Mouse (Mus musculus) frontal cortex, adult 2 months (tissue): Measurements from ENCODE around the gene Dync1h1. TPM values are rescaled to one million over a fixed set of nuclear protein-coding genes. Genes with fewer than 3 reads are reported as not detected.

Experiments used
- DNase-seq, 2 experiments: peaks; one replicate each; pipeline ENCODE4 v3.0.0; 2022; ENCODE audit warnings: low spot score in 1 of 2; ENCODE audit errors: extremely low spot score in 1 of 2
- polyA plus RNA-seq: library from polyadenylated mRNA; depleted of rRNA; stranded (reverse); fragments of >200 nt; gene quantifications from 2 replicates; pipeline ENCODE4 v1.2.3, GENCODE M21; 2012; rRNA removed

Gene Dync1h1
- 336 and 380 TPM in 2 replicates for polyA plus RNA-seq

GRCm38 (mm10) chr12:110601241-110602218, at the start of gene Dync1h1:
Gene Dync1h1 (plus strand): TSS chr12:110601452.
- peak; percentile 79 to 95 for DNase-seq

- no peak for DNase-seq
These were observed 49.1 kb upstream of the Dync1h1 start for GRCm38 (mm10) chr12:110552113-110552512.

DNA sequence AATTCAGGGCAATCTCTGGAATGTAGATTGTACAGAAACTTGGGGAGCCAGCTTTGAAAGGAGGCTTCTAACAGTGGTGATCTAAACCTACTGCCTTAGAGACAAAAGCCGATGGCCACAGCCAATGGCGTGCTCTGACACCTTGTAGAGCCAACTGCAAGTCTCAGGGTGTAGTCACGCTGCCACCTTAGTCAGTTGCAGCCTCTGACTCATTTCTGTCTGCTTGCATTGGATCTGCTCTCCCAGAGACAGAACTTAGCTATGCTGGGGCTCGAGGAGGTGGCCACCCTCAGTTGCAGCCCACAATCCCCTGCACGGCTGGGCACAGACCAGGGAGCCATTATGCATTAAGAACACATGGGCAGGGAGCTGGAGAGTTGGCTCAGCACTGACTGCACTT, 47.9 kb upstream of the Dync1h1 start:
- DNase-seq, result peak in 1 of 2 experiments; percentile 45

GRCm38 (mm10) chr12:110555536-110556240, 45.6 kb upstream of the Dync1h1 start:
- DNase-seq, result peak in 1 of 2 experiments; percentile 27

- DNase-seq, result no peak
These were observed 44.2 kb upstream of the Dync1h1 start for GRCm38 (mm10) chr12:110556861-110557628.

DNA sequence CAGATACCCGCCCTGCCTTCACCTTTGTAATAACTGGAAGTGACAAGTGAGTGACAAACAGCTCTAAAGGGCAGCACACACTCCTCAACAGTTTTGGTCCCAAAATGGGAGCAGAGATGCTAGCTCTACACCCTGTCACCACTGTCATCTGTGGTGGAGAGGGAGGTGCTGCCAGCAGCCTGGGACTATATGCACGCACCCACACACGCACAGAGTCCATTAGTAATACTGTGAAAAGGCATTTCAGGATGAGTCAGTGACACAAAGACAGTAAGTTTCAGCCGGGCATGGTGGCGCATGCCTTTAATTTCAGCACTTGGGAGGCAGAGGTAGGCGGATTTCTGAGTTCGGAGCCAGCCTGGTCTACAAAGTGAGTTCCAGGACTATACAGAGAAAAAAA, 43.1 kb upstream of the Dync1h1 start:
- peak in 1 of 2 experiments; percentile 57 for DNase-seq

DNA sequence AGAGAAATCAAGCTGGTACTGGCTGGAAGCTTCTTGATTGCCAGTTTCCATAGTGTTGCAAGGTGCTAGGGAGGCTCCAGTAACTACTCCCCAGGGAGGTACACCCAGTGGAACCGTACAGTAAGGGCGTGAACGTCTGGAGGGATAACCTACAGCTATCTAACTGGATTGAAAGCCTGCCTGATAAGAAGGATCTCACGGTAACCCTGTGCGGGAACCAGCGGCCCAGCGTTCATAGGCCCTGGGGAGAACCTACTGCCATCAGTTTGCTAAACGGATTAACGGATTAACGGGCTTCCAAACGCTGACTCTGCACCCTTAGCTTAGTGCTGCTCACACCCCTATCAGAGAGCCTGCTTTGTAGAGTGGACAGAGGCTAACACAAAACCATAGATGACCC, 37.9 kb upstream of the Dync1h1 start:
- no peak for DNase-seq

GRCm38 (mm10) chr12:110564848-110565247, 36.4 kb upstream of the Dync1h1 start:
- DNase-seq, result no peak

- DNase-seq, result peak in 1 of 2 experiments; percentile 50
These were observed 34.9 kb upstream of the Dync1h1 start for GRCm38 (mm10) chr12:110566366-110566765.

- peak in 1 of 2 experiments; percentile 33 for DNase-seq
These were observed 30.2 kb upstream of the Dync1h1 start for GRCm38 (mm10) chr12:110571050-110571449.

- no peak for DNase-seq
These were observed 28.9 kb upstream of the Dync1h1 start for GRCm38 (mm10) chr12:110572351-110572750.

DNA sequence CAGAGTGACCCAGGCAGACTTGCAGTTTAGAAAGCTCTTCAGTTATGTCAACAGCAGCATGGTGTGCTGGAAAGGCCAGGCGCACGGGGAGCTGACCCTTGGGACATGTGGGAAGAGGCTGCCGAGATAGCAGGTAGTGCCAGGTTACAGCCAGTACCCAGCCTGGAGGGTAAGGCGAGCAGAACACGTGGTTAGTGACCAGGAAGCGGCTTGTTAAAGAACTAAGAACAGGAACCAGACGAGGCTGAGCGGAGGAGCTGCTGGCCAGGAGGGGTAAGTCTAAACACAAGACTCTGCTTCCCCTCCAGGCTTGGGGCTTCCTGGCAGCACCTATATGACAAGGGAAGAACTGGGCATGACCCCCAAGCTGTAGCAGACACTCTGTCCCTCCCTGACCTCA, 27.6 kb upstream of the Dync1h1 start:
- no peak for DNase-seq

GRCm38 (mm10) chr12:110575926-110576325, 25.3 kb upstream of the Dync1h1 start:
- DNase-seq, result no peak

- DNase-seq, result no peak
These were observed 22.9 kb upstream of the Dync1h1 start for GRCm38 (mm10) chr12:110578333-110578732.

- no peak for DNase-seq
These were observed 12.6 kb upstream of the Dync1h1 start for GRCm38 (mm10) chr12:110588622-110589021.

- DNase-seq, result no peak
These were observed 10.4 kb upstream of the Dync1h1 start for GRCm38 (mm10) chr12:110590804-110591259.

DNA sequence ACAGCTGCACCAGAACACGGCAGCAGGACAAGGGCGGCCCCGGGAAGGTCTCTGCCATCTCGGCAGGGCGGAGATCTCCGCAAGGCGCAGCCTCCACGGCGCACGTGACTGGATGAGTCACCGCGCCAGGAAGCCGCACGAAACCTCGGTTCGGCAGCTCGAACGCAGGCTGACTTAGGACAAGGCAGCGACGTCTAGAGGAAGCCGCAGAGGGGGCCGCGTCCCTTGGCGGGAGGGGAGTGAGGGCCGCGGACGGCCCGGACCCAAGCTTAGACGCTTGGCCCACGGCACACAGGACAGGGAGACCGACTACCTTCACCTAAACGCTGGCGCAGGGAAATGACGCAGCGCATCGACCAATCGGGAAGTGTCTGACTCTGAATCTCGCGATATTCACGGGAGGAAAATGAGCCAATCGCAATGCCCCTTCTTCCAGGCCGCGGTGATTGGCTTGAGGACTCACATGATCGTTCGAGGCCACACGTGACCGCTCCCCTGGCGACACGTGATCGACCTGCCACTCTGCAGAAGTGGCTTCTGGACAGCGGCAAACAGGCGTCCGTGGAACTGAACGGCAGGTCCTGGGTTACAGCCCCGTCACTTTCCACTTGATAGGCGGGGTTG, 9.9 kb upstream of the Dync1h1 start:
- DNase-seq, result peak; percentile 100

- peak; percentile 46 to 85 for DNase-seq
These were observed 2.7 kb upstream of the Dync1h1 start for GRCm38 (mm10) chr12:110598527-110598926.

- peak in 1 of 2 experiments; percentile 46 for DNase-seq
These were observed 1.5 kb upstream of the Dync1h1 start for GRCm38 (mm10) chr12:110599791-110600190.
